Mouse (Mus musculus) MEL (cell line): ENCODE results near the gene Pde1c. TPM values are rescaled to one million over a fixed set of nuclear protein-coding genes. Genes with fewer than 3 reads are reported as not detected.
"Not testable (repeated sequence)": the region's sequence is repeated elsewhere in the genome, so short reads cannot be mapped to it uniquely, and the experiment has no call there.

ENCODE experiments used
- DNase-seq: peaks from one replicate; pipeline ENCODE4 v3.0.0; 2011; ENCODE audit warnings: low read depth, low spot score
- H3K27ac ChIP-seq: 2 replicates; pipeline ENCODE4 v1.5.1; 2012; ENCODE audit warnings: low read depth, mild to moderate bottlenecking, control low read depth, low read length, moderate library complexity; ENCODE audit not compliant: control insufficient read depth
- H3K27me3 ChIP-seq, 2 experiments: fragments of 150-350 bp in 1 of 2; sonication (generic) in 1 of 2; 2 replicates each; pipeline ENCODE4 v1.6.1; 2012; ENCODE audit warnings: low read length in 2 of 2, mild to moderate bottlenecking in 2 of 2, improper control_type of control experiment in 1 of 2, moderate library complexity in 1 of 2; ENCODE audit not compliant: insufficient read depth in 2 of 2, control insufficient read depth in 1 of 2
- H3K36me3 ChIP-seq, 2 experiments: 2 replicates each; pipeline ENCODE4 v1.6.1; 2012 to 2014; ENCODE audit warnings: low read length in 2 of 2, improper control_type of control experiment in 1 of 2, inconsistent platforms in 1 of 2, mild to moderate bottlenecking in 1 of 2; ENCODE audit not compliant: insufficient read depth in 2 of 2, control insufficient read depth in 1 of 2
- H3K4me1 ChIP-seq, 2 experiments: fragments of 150-350 bp in 1 of 2; sonication (generic) in 1 of 2; 2 replicates each; pipeline ENCODE4 v1.6.1; 2012; ENCODE audit warnings: low read length in 2 of 2, improper control_type of control experiment in 1 of 2, mild to moderate bottlenecking in 1 of 2; ENCODE audit not compliant: insufficient read depth in 2 of 2, control insufficient read depth in 1 of 2
- H3K4me3 ChIP-seq, 2 experiments: fragments of 150-350 bp in 1 of 2; sonication (generic) in 1 of 2; 2 replicates each; pipeline ENCODE4 v1.5.1; 2012; ENCODE audit warnings: low read depth in 2 of 2, low read length in 2 of 2, mild to moderate bottlenecking in 2 of 2, moderate library complexity in 2 of 2, control low read depth in 1 of 2, improper control_type of control experiment in 1 of 2; ENCODE audit not compliant: control insufficient read depth in 1 of 2, insufficient read depth in 1 of 2
- H3K79me2 ChIP-seq: 2 replicates; pipeline ENCODE4 v1.6.1; 2012; ENCODE audit warnings: mild to moderate bottlenecking, low read length, moderate library complexity; ENCODE audit not compliant: control insufficient read depth, poor library complexity, insufficient read depth
- H3K9ac ChIP-seq: 2 replicates; pipeline ENCODE4 v1.6.1; 2012; ENCODE audit warnings: low read depth, mild to moderate bottlenecking, control low read depth, low read length, moderate library complexity; ENCODE audit not compliant: control insufficient read depth, poor library complexity, severe bottlenecking
- H3K9me3 ChIP-seq: fragments of 150-350 bp; sonication (generic); replicated peaks from 2 replicates; pipeline ENCODE4 v1.6.1; 2012; ENCODE audit warnings: mild to moderate bottlenecking, low read length, improper control_type of control experiment, moderate library complexity; ENCODE audit not compliant: insufficient read depth
- CHD1 ChIP-seq: IDR thresholded peaks from 2 replicates; pipeline ENCODE4 v1.6.1; 2012; ENCODE audit warnings: low read depth, mild to moderate bottlenecking, inconsistent platforms, low read length, improper control_type of control experiment
- CTCF ChIP-seq, 3 experiments: IDR thresholded peaks in 2 of 3; conservative IDR thresholded peaks in 1 of 3; 2 replicates each; pipeline ENCODE4 v1.5.1; 2011 to 2012; ENCODE audit warnings: low read length in 3 of 3, low read depth in 2 of 3, mild to moderate bottlenecking in 2 of 3, improper control_type of control experiment in 1 of 3, inconsistent platforms in 1 of 3, mixed read lengths in 1 of 3, moderate library complexity in 1 of 3; ENCODE audit not compliant: control insufficient read depth in 1 of 3, insufficient read depth in 1 of 3, poor library complexity in 1 of 3, severe bottlenecking in 1 of 3
- GABPA ChIP-seq: IDR thresholded peaks from 2 replicates; pipeline ENCODE4 v1.6.1; 2012; ENCODE audit warnings: low read depth, mild to moderate bottlenecking, inconsistent platforms, low read length, improper control_type of control experiment, moderate library complexity
- GATA1 ChIP-seq: IDR thresholded peaks from 2 replicates; pipeline ENCODE4 v1.6.1; 2011; ENCODE audit warnings: low read depth, low read length, improper control_type of control experiment
- JUND ChIP-seq: IDR thresholded peaks from 2 replicates; pipeline ENCODE4 v1.6.1; 2011; ENCODE audit warnings: low read depth, mild to moderate bottlenecking, improper control_type of control experiment, low read length
- MAX ChIP-seq: IDR thresholded peaks from 2 replicates; pipeline ENCODE4 v1.6.1; 2011; ENCODE audit warnings: low read length, improper control_type of control experiment
- MAZ ChIP-seq: IDR thresholded peaks from 2 replicates; pipeline ENCODE4 v1.6.1; 2012; ENCODE audit warnings: low read depth, mild to moderate bottlenecking, inconsistent platforms, low read length, improper control_type of control experiment
- MEF2A ChIP-seq: IDR thresholded peaks from 2 replicates; pipeline ENCODE4 v1.6.1; 2014; ENCODE audit warnings: low read depth, mild to moderate bottlenecking, inconsistent platforms, low read length, improper control_type of control experiment; ENCODE audit not compliant: poor library complexity, insufficient replicate concordance, severe bottlenecking; ENCODE audit errors: extremely low read depth
- MXI1 ChIP-seq: IDR thresholded peaks from 2 replicates; pipeline ENCODE4 v1.6.1; 2011; ENCODE audit warnings: mild to moderate bottlenecking, low read depth, low read length, improper control_type of control experiment
- MYB ChIP-seq: IDR thresholded peaks from 2 replicates; pipeline ENCODE4 v1.6.1; 2011; ENCODE audit warnings: mild to moderate bottlenecking, low read depth, low read length, improper control_type of control experiment
- NELFE ChIP-seq: IDR thresholded peaks from 2 replicates; pipeline ENCODE4 v1.6.1; 2011; ENCODE audit warnings: low read depth, low read length, improper control_type of control experiment
- NRF1 ChIP-seq: IDR thresholded peaks from 2 replicates; pipeline ENCODE4 v1.6.1; 2014; ENCODE audit warnings: low read depth, mild to moderate bottlenecking, inconsistent platforms, low read length, improper control_type of control experiment, moderate library complexity; ENCODE audit not compliant: poor library complexity, insufficient read depth, severe bottlenecking
- POLR2AphosphoS5 ChIP-seq: IDR thresholded peaks from 2 replicates; pipeline ENCODE4 v1.6.1; 2012; ENCODE audit warnings: low read depth, borderline replicate concordance, mild to moderate bottlenecking, inconsistent platforms, low read length, moderate library complexity, mixed read lengths
- RCOR1 ChIP-seq: IDR thresholded peaks from 2 replicates; pipeline ENCODE4 v1.6.1; 2012; ENCODE audit warnings: low read depth, mild to moderate bottlenecking, inconsistent platforms, low read length, improper control_type of control experiment
- SMC3 ChIP-seq: IDR thresholded peaks from 2 replicates; pipeline ENCODE4 v1.6.1; 2011; ENCODE audit warnings: low read depth, low read length, improper control_type of control experiment
- TBP ChIP-seq: IDR thresholded peaks from 2 replicates; pipeline ENCODE4 v1.8.0; 2011; ENCODE audit warnings: low read depth, low read length, improper control_type of control experiment
- TCF12 ChIP-seq: IDR thresholded peaks from 2 replicates; pipeline ENCODE4 v1.6.1; 2014; ENCODE audit warnings: low read depth, mild to moderate bottlenecking, inconsistent platforms, low read length, improper control_type of control experiment, moderate library complexity
- ZKSCAN1 ChIP-seq: IDR thresholded peaks from 2 replicates; pipeline ENCODE4 v1.6.1; 2012; ENCODE audit warnings: low read depth, mild to moderate bottlenecking, inconsistent platforms, low read length, improper control_type of control experiment, moderate library complexity
- polyA plus RNA-seq, 2 experiments: library from polyadenylated mRNA; stranded (reverse) in 1 of 2; unstranded in 1 of 2; fragments of >175 nt in 1 of 2; fragments of >200 nt in 1 of 2; gene quantifications; 2 replicates each; pipeline versions ENCODE4 v1.2.1 to v1.2.4; 2012; ENCODE audit warnings: low replicate concordance in 2 of 2, low read depth in 1 of 2; ENCODE audit not compliant: insufficient read length in 2 of 2, insufficient read depth in 1 of 2, missing spikeins in 1 of 2
- total RNA-seq: library from RNA; depleted of rRNA; stranded (reverse); fragments of 300-350 nt; gene quantifications from 2 replicates; pipeline ENCODE4 v1.2.3, GENCODE M21; 2012; rRNA removed

Gene Pde1c
- not detected in 2 replicates for total RNA-seq
- not detected for polyA plus RNA-seq

GRCm38 (mm10) chr6:56568470-56569372 is at the start of gene Pde1c:
Gene Pde1c, minus strand, starts transcription at chr6:56569103.
- no peaks in the 10 kb centered on the region for H3K36me3 ChIP-seq
- H3K9me3 ChIP-seq = no peaks in the 10 kb centered on the region
- no peak within 1 kb of the TSS for H3K4me3 ChIP-seq
- no peaks in the 10 kb centered on the region for H3K27me3 ChIP-seq
- peak; percentile 6 for DNase-seq
- no peaks in the 10 kb centered on the region for H3K4me1 ChIP-seq
- no peaks in the 10 kb centered on the region for H3K79me2 ChIP-seq
- H3K27ac ChIP-seq = no peak within 1 kb of the TSS
- no peak for TF ChIP-seq GATA1
- no peak within 1 kb of the TSS for H3K9ac ChIP-seq

GRCm38 (mm10) chr6:56616982-56617613 is 48.2 kb upstream of the Pde1c start:
- Histone ChIP-seq H3K9ac (no peak overlapping the region), H3K27ac (no peak overlapping the region), H3K79me2 (no peaks in the 10 kb centered on the region), H3K36me3 (no peaks in the 10 kb centered on the region), H3K9me3 (no peaks in the 10 kb centered on the region), H3K4me3 (no peak overlapping the region), H3K4me1 (no peaks in the 10 kb centered on the region), H3K27me3 (no peaks in the 10 kb centered on the region; a peak in 1 of 4 replicates)
- TF ChIP-seq NRF1 = no peak
- DNase-seq = no peak

- Histone ChIP-seq H3K79me2 (no peaks in the 10 kb centered on the region), H3K4me3 (no peak overlapping the region), H3K4me1 (no peaks in the 10 kb centered on the region), H3K36me3 (no peaks in the 10 kb centered on the region), H3K9ac (no peak overlapping the region), H3K27ac (no peak overlapping the region), H3K9me3 (no peaks in the 10 kb centered on the region), H3K27me3 (no peaks in the 10 kb centered on the region)
- TF ChIP-seq MEF2A (no peak), NRF1 (no peak), POLR2AphosphoS5 (no peak), JUND (no peak), MAX (no peak), ZKSCAN1 (no peak), TBP (no peak), CHD1 (no peak), MXI1 (no peak), RCOR1 (no peak), GABPA (no peak), TCF12 (no peak), SMC3 (no peak), NELFE (no peak), CTCF (IDR thresholded peaks at IDR 0.05 in 2 of 3, conservative IDR thresholded peaks at IDR 0.05 in 1 of 3; ENCODE audit: control insufficient read depth in 1 of 3, insufficient read depth in 1 of 3, low read depth in 2 of 3, low read length in 3 of 3, poor library complexity in 1 of 3, severe bottlenecking in 1 of 3) (no peak), MYB (no peak), MAZ (no peak)
- DNase-seq = no peak
Observed at GRCm38 (mm10) chr6:56616228-56616981, 47.5 kb upstream of the Pde1c start.

GRCm38 (mm10) chr6:56609529-56609928 is 40.6 kb upstream of the Pde1c start:
- H3K36me3 ChIP-seq, H3K4me3 ChIP-seq, H3K4me1 ChIP-seq, H3K9me3 ChIP-seq, H3K27me3 ChIP-seq, H3K27ac ChIP-seq, DNase-seq, H3K9ac ChIP-seq, H3K79me2 ChIP-seq: not testable (repeated sequence)
